Mouse (Mus musculus) kidney, postnatal 0 days (tissue): ENCODE measurements around the gene Ly6g5b. TPM values are rescaled to one million over a fixed set of nuclear protein-coding genes. Genes with fewer than 3 reads are reported as not detected.
"Not testable (repeated sequence)": the region's sequence is repeated elsewhere in the genome, so short reads cannot be mapped to it uniquely, and the experiment has no call there.

Experiments
- ATAC-seq: fragments of 200-750 bp; cut with Nextera tagmentation; replicated peaks from 2 replicates; pipeline ENCODE4 v1.8.0; 2017; ENCODE audit warnings: low read depth, moderate number of reproducible peaks, moderate TSS enrichment, moderate library complexity; ENCODE audit not compliant: low FRiP score
- DNase-seq: peaks from one replicate; pipeline ENCODE4 v3.0.0-alpha.2; 2016; ENCODE audit warnings: low spot score
- H3K27ac ChIP-seq: fragments of 300-500 bp; sonication (generic); 2 replicates; pipeline ENCODE4 v1.5.1; 2014; ENCODE audit warnings: mild to moderate bottlenecking
- H3K27me3 ChIP-seq: fragments of 300-500 bp; sonication (generic); 2 replicates; pipeline ENCODE4 v1.6.1; 2014; ENCODE audit warnings: low read length, mixed read lengths; ENCODE audit not compliant: insufficient read depth
- H3K36me3 ChIP-seq: fragments of 300-500 bp; sonication (generic); 2 replicates; pipeline ENCODE4 v1.6.1; 2014; ENCODE audit warnings: low read length, mixed read lengths; ENCODE audit not compliant: insufficient read depth
- H3K4me1 ChIP-seq: fragments of 300-500 bp; sonication (generic); replicated peaks from 2 replicates; pipeline ENCODE4 v1.6.1; 2014; ENCODE audit warnings: antibody characterized with exemption, low read length, mixed read lengths; ENCODE audit not compliant: insufficient read depth
- H3K4me2 ChIP-seq: fragments of 300-500 bp; sonication (generic); 2 replicates; pipeline ENCODE4 v1.6.1; 2014; ENCODE audit warnings: mild to moderate bottlenecking, low read length, moderate library complexity, mixed read lengths
- H3K4me3 ChIP-seq: fragments of 300-500 bp; sonication (generic); replicated peaks from 2 replicates; pipeline ENCODE4 v1.5.1; 2014; ENCODE audit warnings: low read depth, low read length
- H3K9ac ChIP-seq: fragments of 300-500 bp; sonication (generic); 2 replicates; pipeline ENCODE4 v1.6.1; 2014; ENCODE audit warnings: low read depth, low read length
- H3K9me3 ChIP-seq: fragments of 300-500 bp; sonication (generic); replicated peaks from 2 replicates; pipeline ENCODE4 v1.6.1; 2016; ENCODE audit warnings: low read length, inconsistent platforms, mixed read lengths
- CTCF ChIP-seq: IDR thresholded peaks from 2 replicates; pipeline ENCODE4 v1.5.1; 2016; ENCODE audit warnings: antibody characterized with exemption, low read depth, mild to moderate bottlenecking, moderate library complexity
- WGBS: fragments of 180-500 bp; shearing (Covaris S2); extraction: QIAGEN DNeasy Blood & Tissue Kit; methylation state at CpG from one replicate; pipeline ENCODE4 v1.1.7; 2014; 5-methylcytosine and 5-hydroxymethylcytosine counted together
- polyA plus RNA-seq: library from polyadenylated mRNA; unstranded; fragments of >200 nt; fragmentation: Nextera tagmentation; extraction: Ambion mirVana; gene quantifications from 2 replicates; pipeline ENCODE4 v1.2.1, GENCODE M21; 2015

Gene Ly6g5b
- polyA plus RNA-seq, 1 experiment from 2014 or later = 1.1 TPM

DNA sequence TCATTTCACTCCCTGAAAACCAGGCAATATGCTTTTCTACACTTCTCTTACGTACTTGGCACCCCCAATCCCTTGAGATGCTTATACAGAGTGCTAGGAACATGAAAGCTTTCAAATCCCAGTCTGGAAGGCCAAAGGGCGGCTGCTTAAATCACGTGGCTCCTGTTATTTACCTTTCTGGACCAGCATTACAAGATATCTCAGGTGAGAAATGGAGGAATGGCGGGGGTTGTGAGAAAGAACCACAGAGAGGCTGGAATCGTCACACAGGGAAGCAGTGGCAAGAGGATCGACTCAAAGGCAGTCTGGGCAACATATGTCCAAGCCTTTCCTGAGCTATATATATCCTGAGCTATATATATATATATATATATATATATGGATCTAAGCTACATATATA, 10.3 kb upstream of the Ly6g5b start:
- Histone ChIP-seq H3K9me3 (no peaks in the 10 kb centered on the region), H3K4me1 (peaks cover 20% of the 10 kb centered on the region), H3K27ac (peak overlapping the region; percentile 89), H3K36me3 (peaks cover 11% of the 10 kb centered on the region; the same call in 1 of the 2 replicates), H3K27me3 (no peaks in the 10 kb centered on the region), H3K4me2 (peak overlapping the region; percentile 62), H3K9ac (peak overlapping the region; percentile 69), H3K4me3 (peak overlapping the region; percentile 53)
- no peak for TF ChIP-seq CTCF
- no peak for DNase-seq
- WGBS = 34% methylated on average over 6 of the region's 6 CpGs
- no peak for ATAC-seq

DNA sequence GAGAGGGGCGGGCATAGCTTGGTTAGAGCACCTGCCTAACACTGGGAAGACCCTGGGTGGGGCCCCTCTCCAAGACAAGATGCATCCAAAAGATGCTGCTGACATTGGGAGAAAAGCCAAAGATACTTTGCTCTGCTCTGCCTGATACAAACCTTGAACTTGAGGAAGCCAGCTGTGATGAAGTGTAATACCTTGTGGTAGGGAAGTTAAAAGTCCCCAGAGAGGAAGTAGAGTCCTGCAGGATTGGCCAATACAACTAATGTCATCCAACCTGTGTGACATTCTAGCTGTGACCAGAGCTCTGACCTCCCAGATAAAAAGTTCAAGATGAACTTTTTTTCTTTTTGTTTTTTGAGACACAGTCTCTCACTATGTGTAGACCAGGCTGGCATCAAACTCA, 9.9 kb upstream of the Ly6g5b start:
- Histone ChIP-seq H3K4me2 (peak overlapping the region; percentile 62; the same call in 1 of the 2 replicates), H3K9ac (peak overlapping the region; percentile 69; the same call in 1 of the 2 replicates), H3K36me3 (peaks cover 10% of the 10 kb centered on the region; the same call in 1 of the 2 replicates), H3K27ac (peak overlapping the region; percentile 89; the same call in 1 of the 2 replicates), H3K27me3 (no peaks in the 10 kb centered on the region), H3K4me1 (peaks cover 20% of the 10 kb centered on the region), H3K9me3 (no peaks in the 10 kb centered on the region), H3K4me3 (no peak overlapping the region)
- no peak for TF ChIP-seq CTCF
- DNase-seq (no peak), ATAC-seq (no peak)
- 96% methylated on average over 1 of the region's 1 CpGs for WGBS

DNA sequence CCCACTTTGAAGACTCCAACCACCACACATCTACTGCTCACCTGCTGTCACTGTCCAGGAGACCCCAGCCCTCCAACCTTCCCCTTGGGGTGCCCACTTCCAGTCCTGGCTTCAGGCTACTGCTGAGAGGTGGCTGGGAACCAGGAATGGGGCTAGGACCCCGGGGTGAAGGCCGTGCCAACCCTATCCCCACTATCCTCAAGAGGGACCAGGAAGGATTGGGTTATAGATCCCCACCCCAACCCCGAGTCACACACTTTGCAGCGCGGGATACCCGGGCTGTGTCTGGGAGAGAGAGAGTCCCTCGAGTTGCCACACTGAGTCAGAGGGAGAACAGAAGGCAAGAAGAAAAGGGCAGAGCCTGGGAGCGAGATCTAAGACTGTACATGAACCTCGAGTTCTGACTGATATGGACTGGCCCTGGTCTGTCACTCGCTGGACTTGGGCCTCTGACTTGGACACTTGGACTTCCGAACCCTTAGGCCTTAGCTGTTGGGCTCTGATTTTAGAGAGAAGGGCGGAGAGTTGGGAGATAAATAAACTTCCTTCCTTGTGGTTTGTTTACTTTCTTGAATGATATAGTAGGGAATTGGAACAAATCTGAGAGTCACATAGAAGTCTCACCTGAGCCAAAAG, 9.2 kb upstream of the Ly6g5b start:
- H3K4me2 ChIP-seq, ATAC-seq, H3K4me3 ChIP-seq, H3K27ac ChIP-seq, DNase-seq, H3K9ac ChIP-seq, H3K27me3 ChIP-seq, H3K36me3 ChIP-seq, H3K9me3 ChIP-seq: not testable (repeated sequence)
- H3K4me1 ChIP-seq = peaks cover 20% of the 10 kb centered on the region
- 92% methylated on average over 12 of the region's 12 CpGs for WGBS

DNA sequence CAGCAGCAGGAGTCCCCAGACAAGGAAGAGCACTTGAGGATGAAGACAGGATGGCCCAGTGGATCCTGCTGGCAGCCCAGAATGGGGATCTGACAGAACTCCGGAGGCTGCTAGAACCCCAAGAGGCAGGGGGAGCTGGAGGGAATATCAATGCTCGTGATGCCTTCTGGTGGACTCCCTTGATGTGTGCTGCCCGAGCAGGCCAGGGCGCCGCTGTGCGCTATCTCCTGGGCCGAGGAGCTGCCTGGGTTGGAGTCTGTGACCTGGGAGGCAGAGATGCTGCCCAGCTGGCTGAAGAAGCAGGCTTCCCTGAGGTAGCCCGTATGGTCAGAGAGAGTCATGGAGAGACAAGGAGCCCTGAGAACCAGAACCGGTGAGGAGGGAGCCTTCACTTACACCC, 8.1 kb upstream of the Ly6g5b start:
- not testable (repeated sequence) for DNase-seq, H3K4me2 ChIP-seq, H3K9ac ChIP-seq, ATAC-seq, H3K9me3 ChIP-seq, H3K27ac ChIP-seq, H3K27me3 ChIP-seq, H3K4me3 ChIP-seq
- Histone ChIP-seq H3K36me3 (peaks cover 13% of the 10 kb centered on the region; the same call in 1 of the 2 replicates), H3K4me1 (peaks cover 20% of the 10 kb centered on the region)
- 94% methylated on average over 9 of the region's 9 CpGs for WGBS

GRCm38 (mm10) chr17:35121871-35122303, 6.7 kb upstream of the Ly6g5b start, which contains the start of gene Csnk2b:
TSS of gene Csnk2b (minus strand) at chr17:35122053.
- peaks cover 18% of the 10 kb centered on the region for H3K36me3 ChIP-seq
- ATAC-seq (no peak), DNase-seq (peak; percentile 91)
- peaks cover 10% of the 10 kb centered on the region for H3K4me1 ChIP-seq
- H3K9me3 ChIP-seq = no peaks in the 10 kb centered on the region
- no peaks in the 10 kb centered on the region for H3K27me3 ChIP-seq
- peak within 1 kb of the TSS; percentile 98 for H3K4me3 ChIP-seq
- peak within 1 kb of the TSS; percentile 90 for H3K27ac ChIP-seq
- H3K4me2 ChIP-seq = peak within 1 kb of the TSS; percentile 88
- peak; percentile 54 for TF ChIP-seq CTCF
- WGBS = under 1% methylated on average over 19 of the region's 19 CpGs
- peak within 1 kb of the TSS; percentile 93 for H3K9ac ChIP-seq

- ATAC-seq (peak; percentile 93), DNase-seq (peak; percentile 100)
- Histone ChIP-seq H3K4me3 (peak within 1 kb of the TSS; percentile 98), H3K9me3 (no peaks in the 10 kb centered on the region), H3K4me1 (peaks cover 5% of the 10 kb centered on the region), H3K4me2 (peak within 1 kb of the TSS; percentile 88), H3K36me3 (peaks cover 20% of the 10 kb centered on the region), H3K27ac (peak within 1 kb of the TSS; percentile 90), H3K9ac (peak within 1 kb of the TSS; percentile 93), H3K27me3 (no peaks in the 10 kb centered on the region)
- peak; percentile 13; the same call in 1 of the 2 replicates for TF ChIP-seq CTCF
- WGBS = under 1% methylated on average over 50 of the region's 50 CpGs
Measured at GRCm38 (mm10) chr17:35121143-35121799, 6.0 kb upstream of the Ly6g5b start, which contains the start of gene Gpank1. TSS of gene Gpank1 (plus strand) at chr17:35121455.
